Mouse (Mus musculus) layer of hippocampus, postnatal 14 days (tissue): Measurements from ENCODE around the gene Olfr854. TPM values are rescaled to one million over a fixed set of nuclear protein-coding genes. Genes with fewer than 3 reads are reported as not detected.

Source experiments
- DNase-seq, 2 experiments: peaks; one replicate each; pipeline ENCODE4 v3.0.0; 2021 to 2022; ENCODE audit warnings: low spot score in 2 of 2, mixed read lengths in 1 of 2
- long read RNA-seq, 2 experiments: library from polyadenylated mRNA; stranded (forward); transcript quantifications; one replicate each; pipeline ENCODE4 v2.0.0; 2021
- total RNA-seq, 2 experiments: library from RNA; stranded (reverse); gene quantifications; 2 replicates each; pipeline ENCODE4 v1.2.3; 2021

The Olfr854 gene
- total RNA-seq: not detected
- long read RNA-seq, experiment 1: 0 reads
- long read RNA-seq, experiment 2: 0 reads

- DNase-seq: no peak
Observed at GRCm38 (mm10) chr9:19567282-19567681, at the start of gene Olfr854. TSS of gene Olfr854 (minus strand) at chr9:19567382.

DNA sequence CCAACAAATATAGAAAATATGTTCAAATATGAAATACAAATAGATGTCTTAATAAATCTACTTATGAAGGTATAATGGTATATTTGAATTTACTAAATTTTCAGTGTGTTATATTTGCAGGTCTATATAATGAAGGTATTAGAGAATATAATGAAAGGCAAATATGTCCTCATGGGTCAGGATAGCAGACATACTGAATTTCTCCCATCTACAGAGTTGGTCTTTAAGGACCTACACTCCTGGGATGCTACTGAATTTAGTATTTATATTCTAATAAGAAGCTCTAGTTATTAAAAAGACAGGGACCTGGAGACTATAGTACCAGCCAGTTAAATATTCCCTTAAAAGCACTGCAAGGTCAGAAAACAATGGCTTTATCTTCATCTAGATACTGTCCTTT is 15.1 kb upstream of the Olfr854 start, which contains the start of gene Olfr855:
Olfr855 (plus strand) TSS at position 301 of the 400 bp plus-strand sequence.
- no peak for DNase-seq

DNA sequence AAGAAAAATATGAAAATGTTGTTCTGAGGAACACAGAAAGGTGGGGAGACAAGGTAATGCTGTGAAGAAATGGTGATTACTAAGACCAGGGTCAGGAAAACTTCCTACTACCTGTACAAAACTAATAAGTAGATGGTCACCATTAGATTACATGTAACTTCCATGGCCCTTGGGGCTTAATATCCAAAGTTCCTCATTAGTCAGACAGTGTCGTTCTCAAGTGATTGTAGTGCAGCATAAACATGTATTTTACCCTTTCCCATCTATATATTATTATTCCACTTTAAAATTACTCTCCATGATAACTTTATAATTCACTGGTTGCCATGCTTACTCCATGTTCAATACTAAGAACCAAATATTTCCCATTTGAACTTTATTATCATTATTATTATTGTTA is 26.2 kb downstream of the Olfr854 start, which contains the start of gene Olfr853:
Olfr853 (minus strand) TSS at position 101 of the 400 bp plus-strand sequence.
- no peak for DNase-seq

Other genes starting within 250 kb of the Olfr854 start
- gene Olfr845, start 230.9 kb downstream of the Olfr854 start, total RNA-seq: not detected
- not detected for gene Olfr846, start 203.4 kb downstream of the Olfr854 start, total RNA-seq
- gene Olfr847, start 188.7 kb downstream of the Olfr854 start, total RNA-seq: not detected
- not detected for gene Olfr849, start 127.1 kb downstream of the Olfr854 start, total RNA-seq
- not detected for gene Olfr850, start 89.1 kb downstream of the Olfr854 start, total RNA-seq
- not detected for gene Olfr851, start 74.1 kb downstream of the Olfr854 start, total RNA-seq
- not detected for gene Olfr853, start 26.3 kb downstream of the Olfr854 start, total RNA-seq
- not detected for gene Olfr855, start 15.2 kb upstream of the Olfr854 start, total RNA-seq
- 10 to 100 TPM; 21.2 to 21.7 TPM for gene Zfp317, start 54.7 kb upstream of the Olfr854 start, total RNA-seq
- gene Olfr857, start 142.1 kb upstream of the Olfr854 start, total RNA-seq: not detected
- not detected for gene Olfr58, start 212.9 kb upstream of the Olfr854 start, total RNA-seq
- gene Olfr859, start 237.5 kb upstream of the Olfr854 start, total RNA-seq: not detected